Mouse (Mus musculus): ENCODE data around the gene Ube2c.

The Ube2c gene

GRCm38 (mm10) chr2:164754105-164754504, 15.6 kb upstream of the Ube2c start:
- no peak for TF ChIP-seq GATA4 (IDR thresholded peaks at IDR 0.05; ENCODE audit: insufficient replicate concordance, low read length)

- TF ChIP-seq GATA4 (IDR thresholded peaks at IDR 0.05; ENCODE audit: insufficient replicate concordance, low read length), result no peak
Measured at GRCm38 (mm10) chr2:164754800-164755199, 14.9 kb upstream of the Ube2c start.

GRCm38 (mm10) chr2:164757841-164758240, 11.9 kb upstream of the Ube2c start:
- TF ChIP-seq GATA4 (IDR thresholded peaks at IDR 0.05; ENCODE audit: insufficient replicate concordance, low read length), result no peak

GRCm38 (mm10) chr2:164758692-164759091, 11.0 kb upstream of the Ube2c start:
- TF ChIP-seq GATA4 (IDR thresholded peaks at IDR 0.05; ENCODE audit: insufficient replicate concordance, low read length), result no peak

- peak; percentile 57; the same call in 1 of the 2 replicates for TF ChIP-seq GATA4 (IDR thresholded peaks at IDR 0.05; ENCODE audit: insufficient replicate concordance, low read length)
Measured at GRCm38 (mm10) chr2:164760059-164760833, 9.5 kb upstream of the Ube2c start.

GRCm38 (mm10) chr2:164761502-164761901, 8.2 kb upstream of the Ube2c start:
- no peak for TF ChIP-seq GATA4 (IDR thresholded peaks at IDR 0.05; ENCODE audit: insufficient replicate concordance, low read length)

GRCm38 (mm10) chr2:164761971-164762370, 7.7 kb upstream of the Ube2c start:
- no peak for TF ChIP-seq GATA4 (IDR thresholded peaks at IDR 0.05; ENCODE audit: insufficient replicate concordance, low read length)

- no peak for TF ChIP-seq GATA4 (IDR thresholded peaks at IDR 0.05; ENCODE audit: insufficient replicate concordance, low read length)
Measured at GRCm38 (mm10) chr2:164762593-164762992, 7.1 kb upstream of the Ube2c start.

GRCm38 (mm10) chr2:164765841-164766240, 3.9 kb upstream of the Ube2c start:
- TF ChIP-seq GATA4 (IDR thresholded peaks at IDR 0.05; ENCODE audit: insufficient replicate concordance, low read length), result no peak

GRCm38 (mm10) chr2:164767812-164768540, 1.7 kb upstream of the Ube2c start:
- no peak for TF ChIP-seq GATA4 (IDR thresholded peaks at IDR 0.05; ENCODE audit: insufficient replicate concordance, low read length)

GRCm38 (mm10) chr2:164770279-164770678, 581 bp downstream of the Ube2c start:
- no peak for TF ChIP-seq GATA4 (IDR thresholded peaks at IDR 0.05; ENCODE audit: insufficient replicate concordance, low read length)

- TF ChIP-seq GATA4 (IDR thresholded peaks at IDR 0.05; ENCODE audit: insufficient replicate concordance, low read length), result no peak
Measured at GRCm38 (mm10) chr2:164771123-164771522, 1.4 kb downstream of the Ube2c start.

- TF ChIP-seq GATA4 (IDR thresholded peaks at IDR 0.05; ENCODE audit: insufficient replicate concordance, low read length), result no peak
Measured at GRCm38 (mm10) chr2:164773229-164773988, 3.7 kb downstream of the Ube2c start.

- TF ChIP-seq GATA4 (IDR thresholded peaks at IDR 0.05; ENCODE audit: insufficient replicate concordance, low read length), result no peak
Measured at GRCm38 (mm10) chr2:164773989-164774364, 4.3 kb downstream of the Ube2c start.

- TF ChIP-seq GATA4 (IDR thresholded peaks at IDR 0.05; ENCODE audit: insufficient replicate concordance, low read length), result no peak
Measured at GRCm38 (mm10) chr2:164776130-164776529, 6.4 kb downstream of the Ube2c start.

GRCm38 (mm10) chr2:164776801-164777200, 7.1 kb downstream of the Ube2c start:
- no peak for TF ChIP-seq GATA4 (IDR thresholded peaks at IDR 0.05; ENCODE audit: insufficient replicate concordance, low read length)
